Mouse (Mus musculus): Measurements from ENCODE around the gene Il1rapl2. TPM values are rescaled to one million over a fixed set of nuclear protein-coding genes. Genes with fewer than 3 reads are reported as not detected.

The Il1rapl2 gene
- polyA plus RNA-seq, 1 experiment from 2014 or later = not detected

DNA sequence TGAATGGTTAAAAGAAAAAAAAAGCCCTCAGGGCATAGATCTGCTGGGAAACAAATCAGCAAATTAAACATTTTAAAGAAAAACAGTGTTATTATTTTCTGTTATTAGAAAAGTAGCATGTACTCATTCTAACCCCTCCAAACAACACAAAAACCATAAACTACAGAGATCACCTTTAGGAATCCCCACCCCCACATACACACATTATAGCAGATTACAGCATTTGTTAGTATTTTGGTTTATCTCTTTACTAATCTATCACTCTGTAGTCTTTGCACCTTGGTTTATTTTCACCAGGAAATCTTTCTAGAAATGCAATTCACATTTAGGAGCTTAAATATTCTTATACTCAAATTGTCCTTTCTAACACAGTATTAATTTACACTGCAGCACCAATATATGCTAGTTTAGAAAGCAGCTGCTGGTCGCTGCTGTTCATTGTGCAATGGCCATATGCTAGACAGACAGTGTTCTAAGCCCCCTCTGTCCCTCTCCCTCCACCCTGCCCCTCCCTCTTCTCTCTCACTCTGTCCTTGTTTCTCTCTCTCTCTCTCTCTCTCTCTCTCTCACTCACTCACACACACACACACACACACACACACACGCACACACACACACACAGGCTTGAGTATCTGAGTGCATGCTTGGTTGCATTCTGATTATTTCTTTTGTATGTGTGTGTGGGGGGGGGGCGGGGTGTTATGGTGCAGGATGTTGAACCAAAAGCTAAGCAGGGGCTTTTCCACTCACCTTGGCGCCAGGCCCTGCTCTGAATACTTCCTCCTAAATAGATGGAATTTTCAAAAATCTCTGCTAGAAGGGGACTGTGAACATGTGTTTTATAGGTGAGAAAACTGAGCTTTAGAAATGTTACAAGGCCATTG lies 236.1 kb downstream of the Il1rapl2 start:
- ATAC-seq (no peak), DNase-seq (ENCODE audit: low read depth, low spot score) (no peak)
- TF ChIP-seq CTCF (IDR thresholded peaks at IDR 0.05) = no peak
- ChIA-PET CTCF (no interaction called here), POLR2A (interaction anchor here (0.6 kb wide), 1 partner anchor 29 kb away, joined by 3 read pairs; no protein-coding TSS in a partner anchor)
- in situ Hi-C loops (cut with MboI; ENCODE audit: low pct_unique_long_range_greater_than_20kb) = no loop called here
- H3K27me3 ChIP-seq = peaks cover 19% of the 10 kb centered on the region

DNA sequence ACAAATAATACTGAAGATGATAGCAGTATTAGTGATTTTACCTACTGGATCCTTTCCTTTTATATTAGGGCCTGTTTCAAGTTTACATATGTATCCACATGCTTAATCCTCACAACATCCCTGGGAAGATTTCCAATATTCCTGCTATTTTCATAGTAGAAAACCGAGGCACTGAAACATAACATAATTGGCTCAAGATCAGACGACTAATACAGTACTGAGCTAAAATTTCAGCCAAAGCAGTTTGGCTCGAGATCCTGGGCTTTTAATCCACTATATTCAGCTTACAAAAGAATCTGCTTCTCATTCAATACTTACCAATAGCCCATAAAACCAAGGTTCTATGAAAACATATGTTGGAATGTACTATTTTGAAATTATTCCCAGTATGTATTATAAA lies 239.1 kb downstream of the Il1rapl2 start:
- ChIA-PET POLR2A (no interaction called here), CTCF (no interaction called here)
- in situ Hi-C loops (cut with MboI; ENCODE audit: low pct_unique_long_range_greater_than_20kb) = no loop called here
- H3K27me3 ChIP-seq = peaks cover 10% of the 10 kb centered on the region
- no peak for TF ChIP-seq CTCF (IDR thresholded peaks at IDR 0.05)
- no peak for ATAC-seq
- no peak for DNase-seq (ENCODE audit: low read depth, low spot score)

DNA sequence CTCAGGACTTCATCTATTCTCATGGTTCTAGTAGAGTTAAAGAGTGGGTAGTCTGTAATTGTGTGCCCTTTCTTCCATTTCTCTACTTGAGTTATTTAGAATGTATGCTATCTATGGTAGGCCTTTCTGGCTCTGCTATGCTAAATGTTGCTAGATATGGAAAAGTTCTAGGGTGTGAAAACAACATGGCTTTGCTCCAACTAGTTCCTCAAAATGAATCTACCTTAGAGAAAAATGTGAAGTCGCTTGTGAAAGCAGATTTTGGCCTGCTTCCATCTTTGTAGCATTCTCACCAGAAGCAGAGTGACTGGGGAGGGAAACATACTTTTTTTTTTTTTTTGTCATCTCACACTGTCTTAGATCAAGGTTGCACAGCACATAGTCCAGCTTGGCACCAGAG lies 241.7 kb downstream of the Il1rapl2 start:
- ChIA-PET POLR2A (no interaction called here), CTCF (no interaction called here)
- ATAC-seq = no peak
- DNase-seq (ENCODE audit: low read depth, low spot score) = no peak
- in situ Hi-C loops (cut with MboI; ENCODE audit: low pct_unique_long_range_greater_than_20kb) = no loop called here
- H3K27me3 ChIP-seq = peaks cover 18% of the 10 kb centered on the region
- no peak for TF ChIP-seq CTCF (IDR thresholded peaks at IDR 0.05)

DNA sequence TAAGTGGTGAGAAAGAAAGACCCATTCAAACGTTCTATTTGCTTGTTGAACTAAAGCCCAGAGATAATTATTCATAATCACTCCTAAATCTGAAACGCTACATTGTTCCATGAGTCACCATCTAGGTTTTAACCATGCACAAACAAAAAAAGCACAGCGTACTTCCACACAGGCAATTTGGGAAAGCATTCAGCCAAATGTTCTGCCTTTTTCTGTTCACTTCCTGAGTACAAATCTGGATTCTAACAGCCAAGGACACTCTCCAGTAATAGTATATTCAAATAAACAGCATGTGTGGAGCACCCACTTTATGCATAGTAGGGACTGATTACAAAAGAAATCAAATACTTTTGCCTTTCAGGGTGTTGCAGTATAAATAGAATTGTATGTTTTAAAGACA lies 278.5 kb downstream of the Il1rapl2 start:
- ChIA-PET POLR2A (no interaction called here), CTCF (no interaction called here)
- DNase-seq (ENCODE audit: low read depth, low spot score) = no peak
- in situ Hi-C loops (cut with MboI; ENCODE audit: low pct_unique_long_range_greater_than_20kb) = no loop called here
- peaks cover 28% of the 10 kb centered on the region for H3K27me3 ChIP-seq
- ATAC-seq = no peak
- TF ChIP-seq CTCF (IDR thresholded peaks at IDR 0.05) = no peak

DNA sequence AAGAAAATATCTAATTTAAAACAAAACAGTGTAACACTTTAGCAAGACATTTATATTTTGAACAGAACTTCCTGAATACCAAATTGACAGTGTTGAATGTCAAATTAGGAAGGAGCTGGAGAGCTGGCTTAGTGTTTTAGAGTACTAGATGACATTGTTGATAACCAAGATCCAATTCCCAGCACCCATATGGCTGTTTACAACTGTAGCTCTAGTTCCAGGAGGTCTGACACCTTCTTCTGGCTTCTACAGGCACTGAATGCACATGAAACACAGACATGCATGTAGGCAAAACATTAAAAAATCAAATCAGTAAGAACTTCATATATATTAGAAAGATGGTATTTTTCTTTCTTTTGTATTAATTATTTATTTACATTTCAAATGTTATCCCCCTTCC lies 353.1 kb downstream of the Il1rapl2 start:
- H3K27me3 ChIP-seq = peaks cover 32% of the 10 kb centered on the region
- CTCF ChIA-PET = no interaction called here
- DNase-seq (ENCODE audit: low read depth, low spot score) (no peak), ATAC-seq (no peak)
- no peak for TF ChIP-seq CTCF (IDR thresholded peaks at IDR 0.05)
- POLR2A ChIA-PET = no interaction called here
- in situ Hi-C loops (cut with MboI; ENCODE audit: low pct_unique_long_range_greater_than_20kb) = no loop called here

DNA sequence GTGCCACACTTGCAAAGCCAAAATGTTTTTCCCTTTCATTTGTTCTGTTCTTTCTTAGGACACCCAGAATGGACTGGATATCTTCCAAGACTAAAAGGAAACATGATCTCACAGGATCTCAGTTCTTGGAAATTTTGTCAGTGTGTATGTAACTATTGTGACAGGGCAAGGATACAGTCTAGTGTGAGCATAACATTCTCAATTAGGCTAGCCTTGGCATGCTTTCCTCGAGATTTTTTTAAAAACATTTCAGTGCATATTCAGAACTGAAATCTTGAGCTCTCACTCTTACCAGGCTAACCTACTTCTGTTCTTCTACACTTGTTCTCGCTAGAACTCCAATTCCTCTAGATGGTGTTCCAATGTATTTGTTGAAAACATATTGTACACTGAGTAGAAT lies 356.4 kb downstream of the Il1rapl2 start:
- POLR2A ChIA-PET = no interaction called here
- CTCF ChIA-PET = no interaction called here
- ATAC-seq = no peak
- peaks cover 29% of the 10 kb centered on the region for H3K27me3 ChIP-seq
- in situ Hi-C loops (cut with MboI; ENCODE audit: low pct_unique_long_range_greater_than_20kb) = no loop called here
- no peak for TF ChIP-seq CTCF (IDR thresholded peaks at IDR 0.05)
- no peak for DNase-seq (ENCODE audit: low read depth, low spot score)

DNA sequence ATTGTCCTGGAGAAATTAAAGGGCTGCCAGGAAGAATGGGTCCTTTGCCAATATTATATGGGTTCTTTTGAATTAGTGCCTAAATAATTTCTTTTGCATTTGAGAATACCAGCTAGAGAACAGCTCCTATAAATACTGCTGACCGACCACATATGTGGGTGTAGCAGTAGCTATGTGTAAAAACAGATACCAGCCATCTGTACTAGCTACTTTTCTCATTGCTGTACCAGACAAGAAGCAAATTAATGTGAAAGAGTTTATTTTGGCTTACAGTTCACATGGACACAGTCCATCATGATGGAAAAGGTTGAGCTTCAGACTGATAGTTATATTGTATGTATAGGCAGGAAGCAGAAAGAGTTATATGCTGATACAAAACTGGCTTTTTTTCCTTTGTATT lies 377.3 kb downstream of the Il1rapl2 start:
- no peak for TF ChIP-seq CTCF (IDR thresholded peaks at IDR 0.05)
- H3K27me3 ChIP-seq = peaks cover 12% of the 10 kb centered on the region
- DNase-seq (ENCODE audit: low read depth, low spot score) (no peak), ATAC-seq (no peak)
- in situ Hi-C loops (cut with MboI; ENCODE audit: low pct_unique_long_range_greater_than_20kb) = no loop called here
- ChIA-PET CTCF (no interaction called here), POLR2A (no interaction called here)

DNA sequence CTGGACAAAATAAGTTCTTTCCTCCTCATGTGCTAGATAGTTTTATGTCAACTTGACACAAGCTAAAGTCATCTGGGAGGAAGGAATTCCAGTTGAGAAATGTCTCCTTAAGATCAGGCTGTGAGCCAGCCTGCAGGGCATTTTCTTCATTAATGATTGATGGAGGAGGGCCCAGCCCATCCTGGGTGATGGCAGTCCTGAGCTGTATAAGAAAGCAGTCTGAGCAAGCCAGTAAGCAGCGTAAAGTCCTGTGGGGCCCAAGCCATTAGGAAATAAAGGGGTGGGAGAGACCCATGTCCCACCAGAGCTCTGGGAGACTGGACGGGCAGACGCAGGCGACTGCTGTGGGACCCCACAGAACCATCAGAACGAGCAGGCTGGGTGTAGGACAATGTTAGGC lies 400.9 kb downstream of the Il1rapl2 start:
- POLR2A ChIA-PET = no interaction called here
- ATAC-seq (no peak), DNase-seq (ENCODE audit: low read depth, low spot score) (no peak)
- peaks cover 10% of the 10 kb centered on the region for H3K27me3 ChIP-seq
- no peak for TF ChIP-seq CTCF (IDR thresholded peaks at IDR 0.05)
- in situ Hi-C loops (cut with MboI; ENCODE audit: low pct_unique_long_range_greater_than_20kb) = no loop called here
- CTCF ChIA-PET = no interaction called here

DNA sequence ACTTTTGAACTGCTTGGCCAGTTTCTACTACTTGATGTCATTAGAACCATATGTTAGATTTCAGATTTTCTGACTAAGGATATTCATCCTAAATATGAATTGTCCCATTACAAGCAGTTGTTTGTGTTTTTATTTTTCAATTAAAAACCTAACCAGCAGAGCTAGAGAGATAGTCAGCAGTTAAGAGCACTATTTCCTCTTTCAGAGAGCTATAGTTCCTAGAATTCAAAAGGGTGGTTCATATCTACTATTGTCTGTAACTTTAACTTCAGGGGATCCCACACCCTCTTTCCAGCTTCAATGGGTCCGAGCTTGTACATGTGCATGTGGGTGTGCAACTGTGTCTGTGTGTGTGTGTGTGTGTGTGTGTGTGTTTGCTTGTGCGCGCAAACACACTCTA lies 472.7 kb downstream of the Il1rapl2 start:
- in situ Hi-C loops (cut with MboI; ENCODE audit: low pct_unique_long_range_greater_than_20kb) = no loop called here
- ATAC-seq (no peak), DNase-seq (ENCODE audit: low read depth, low spot score) (no peak)
- TF ChIP-seq CTCF (IDR thresholded peaks at IDR 0.05) = no peak
- peaks cover 42% of the 10 kb centered on the region for H3K27me3 ChIP-seq
- CTCF ChIA-PET = no interaction called here
- POLR2A ChIA-PET = no interaction called here

DNA sequence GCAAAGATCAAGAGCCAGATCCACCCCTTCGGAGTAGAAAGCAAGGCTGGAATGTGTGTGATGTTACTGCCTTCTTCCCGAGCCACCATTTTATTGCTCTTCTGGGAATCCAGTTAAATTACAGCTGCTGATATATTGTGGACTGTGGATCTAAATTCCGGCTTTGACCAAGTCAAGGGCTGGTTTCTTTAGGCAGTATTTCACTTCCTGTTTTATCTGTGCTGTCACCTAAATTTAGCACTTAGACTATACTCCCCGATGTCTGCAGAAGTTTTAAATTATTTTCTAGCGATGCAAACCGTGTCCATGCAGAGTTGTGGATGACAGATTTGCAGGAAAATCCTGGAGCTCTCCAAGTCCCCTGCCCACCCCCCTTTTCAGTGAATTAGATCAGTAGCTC lies 533.5 kb downstream of the Il1rapl2 start:
- DNase-seq (ENCODE audit: low read depth, low spot score) = no peak
- TF ChIP-seq CTCF (IDR thresholded peaks at IDR 0.05) = no peak
- H3K27me3 ChIP-seq = peaks cover 20% of the 10 kb centered on the region
- no peak for ATAC-seq
- ChIA-PET CTCF (no interaction called here), POLR2A (no interaction called here)
- in situ Hi-C loops (cut with MboI; ENCODE audit: low pct_unique_long_range_greater_than_20kb) = no loop called here

DNA sequence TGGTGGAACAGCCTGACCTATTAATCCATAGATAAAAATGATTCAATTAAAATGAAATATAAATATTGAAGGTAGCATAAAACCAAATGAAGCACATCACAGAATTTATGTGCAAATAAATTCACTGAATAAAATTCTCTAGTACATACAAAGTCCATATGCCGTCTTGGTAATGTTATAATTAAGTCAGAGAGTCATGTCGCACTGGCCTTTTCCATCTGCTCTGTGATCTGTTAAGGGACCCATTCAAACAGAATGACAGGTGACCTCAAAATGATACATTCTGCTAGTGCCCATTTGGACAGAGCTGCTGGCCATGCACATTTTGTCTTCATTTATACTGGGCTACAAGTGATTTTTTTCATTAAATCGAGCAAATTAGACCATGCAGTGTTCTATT lies 534.3 kb downstream of the Il1rapl2 start:
- in situ Hi-C loops (cut with MboI; ENCODE audit: low pct_unique_long_range_greater_than_20kb) = no loop called here
- DNase-seq (ENCODE audit: low read depth, low spot score) (no peak), ATAC-seq (no peak)
- peaks cover 23% of the 10 kb centered on the region for H3K27me3 ChIP-seq
- CTCF ChIA-PET = no interaction called here
- TF ChIP-seq CTCF (IDR thresholded peaks at IDR 0.05) = no peak
- POLR2A ChIA-PET = no interaction called here

DNA sequence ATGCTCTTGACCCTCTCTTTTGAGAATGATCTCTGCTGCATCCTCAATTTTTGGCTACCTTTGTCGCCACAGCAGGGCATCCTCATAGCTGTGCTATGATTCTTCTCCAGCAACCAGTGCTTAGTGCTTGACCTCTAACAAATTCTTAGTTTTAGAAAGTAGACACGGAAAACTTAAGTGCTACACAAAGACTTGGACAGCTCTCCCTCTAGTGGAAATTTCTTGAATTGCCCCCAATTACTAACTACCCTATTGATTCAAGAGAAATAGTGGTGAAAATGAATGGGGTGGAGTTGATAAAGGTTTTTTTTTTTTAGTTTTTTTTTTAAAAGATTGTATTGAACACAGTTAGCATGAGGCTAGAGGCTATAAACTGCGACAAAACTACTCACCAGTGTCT lies 599.7 kb downstream of the Il1rapl2 start:
- peak; percentile 47 for TF ChIP-seq CTCF (IDR thresholded peaks at IDR 0.05)
- ATAC-seq = no peak
- CTCF ChIA-PET = no interaction called here
- peaks cover 34% of the 10 kb centered on the region for H3K27me3 ChIP-seq
- DNase-seq (ENCODE audit: low read depth, low spot score) = no peak
- in situ Hi-C loops (cut with MboI; ENCODE audit: low pct_unique_long_range_greater_than_20kb) = loop anchor here (10.0 kb wide), 1 partner anchor 505 kb away; no protein-coding TSS in a partner anchor
- POLR2A ChIA-PET = no interaction called here

All from Patski (cell line).